Mouse (Mus musculus) neural tube, embryonic 15.5 days (tissue): ENCODE results near the gene Ncoa3. TPM values are rescaled to one million over a fixed set of nuclear protein-coding genes. Genes with fewer than 3 reads are reported as not detected.
A peak's percentile ranks its signal among the peaks of the same experiment; 100 is the strongest.

Experiments used
- ATAC-seq: fragments of 200-750 bp; cut with Nextera tagmentation; 2 replicates; pipeline ENCODE4 v1.8.0; 2017; ENCODE audit warnings: mild to moderate bottlenecking, moderate TSS enrichment, moderate library complexity; ENCODE audit not compliant: low FRiP score
- H3K27ac ChIP-seq: fragments of 300-500 bp; sonication (generic); replicated peaks from 2 replicates; pipeline ENCODE4 v1.5.1; 2015; ENCODE audit warnings: mild to moderate bottlenecking, inconsistent platforms
- H3K27me3 ChIP-seq: fragments of 300-500 bp; sonication (generic); replicated peaks from 2 replicates; pipeline ENCODE4 v1.6.1; 2015; ENCODE audit warnings: inconsistent platforms
- H3K36me3 ChIP-seq: fragments of 300-500 bp; sonication (generic); 2 replicates; pipeline ENCODE4 v1.6.1; 2015; ENCODE audit warnings: inconsistent platforms
- H3K4me1 ChIP-seq: fragments of 300-500 bp; sonication (generic); 2 replicates; pipeline ENCODE4 v1.6.1; 2015; ENCODE audit warnings: inconsistent platforms
- H3K4me2 ChIP-seq: fragments of 300-500 bp; sonication (generic); 2 replicates; pipeline ENCODE4 v1.6.1; 2015; ENCODE audit warnings: inconsistent platforms, mild to moderate bottlenecking, moderate library complexity
- H3K4me3 ChIP-seq: fragments of 300-500 bp; sonication (generic); replicated peaks from 2 replicates; pipeline ENCODE4 v1.5.1; 2015; ENCODE audit warnings: mild to moderate bottlenecking, inconsistent platforms
- H3K9ac ChIP-seq: fragments of 300-500 bp; sonication (generic); replicated peaks from 2 replicates; pipeline ENCODE4 v1.6.1; 2015; ENCODE audit warnings: mild to moderate bottlenecking, inconsistent platforms
- H3K9me3 ChIP-seq: fragments of 300-500 bp; sonication (generic); replicated peaks from 2 replicates; pipeline ENCODE4 v1.6.1; 2016; ENCODE audit warnings: inconsistent platforms
- WGBS: fragments of 180-500 bp; shearing (Covaris S2); methylation state at CpG from one replicate; pipeline ENCODE4 v1.1.7; 2015; ENCODE audit warnings: mixed read lengths; 5-methylcytosine and 5-hydroxymethylcytosine counted together
- polyA plus RNA-seq: library from polyadenylated mRNA; unstranded; fragments of >200 nt; fragmentation: Nextera tagmentation; extraction: Ambion mirVana; gene quantifications from 2 replicates; pipeline ENCODE4 v1.2.1, GENCODE M21; 2015

The Ncoa3 gene
- polyA plus RNA-seq, 1 experiment from 2014 or later, result 13.3 TPM

GRCm38 (mm10) chr2:165976186-165976585 is 16.2 kb upstream of the Ncoa3 start:
- ATAC-seq, result no peak
- Histone ChIP-seq H3K27ac (no peak overlapping the region), H3K9me3 (no peaks in the 10 kb centered on the region), H3K4me1 (no peaks in the 10 kb centered on the region), H3K9ac (no peak overlapping the region), H3K4me2 (no peak overlapping the region), H3K4me3 (no peak overlapping the region), H3K27me3 (no peaks in the 10 kb centered on the region), H3K36me3 (no peaks in the 10 kb centered on the region)
- WGBS, result 81% methylated on average over 3 of the region's 3 CpGs

GRCm38 (mm10) chr2:165976874-165977273 is 15.6 kb upstream of the Ncoa3 start:
- H3K27ac ChIP-seq, result no peak overlapping the region
- 75% methylated on average over 5 of the region's 5 CpGs for WGBS
- no peaks in the 10 kb centered on the region for H3K36me3 ChIP-seq
- no peaks in the 10 kb centered on the region for H3K9me3 ChIP-seq
- H3K4me2 ChIP-seq, result no peak overlapping the region
- no peak overlapping the region for H3K4me3 ChIP-seq
- H3K27me3 ChIP-seq, result no peaks in the 10 kb centered on the region
- H3K9ac ChIP-seq, result no peak overlapping the region
- ATAC-seq, result no peak
- no peaks in the 10 kb centered on the region for H3K4me1 ChIP-seq

- Histone ChIP-seq H3K27ac (no peak overlapping the region), H3K9me3 (no peaks in the 10 kb centered on the region), H3K27me3 (no peaks in the 10 kb centered on the region), H3K9ac (no peak overlapping the region), H3K36me3 (no peaks in the 10 kb centered on the region), H3K4me3 (no peak overlapping the region), H3K4me2 (no peak overlapping the region), H3K4me1 (no peaks in the 10 kb centered on the region)
- ATAC-seq, result no peak
- WGBS, result 91% methylated on average over 1 of the region's 1 CpGs
These were observed 14.3 kb upstream of the Ncoa3 start for GRCm38 (mm10) chr2:165978119-165978518.

GRCm38 (mm10) chr2:165981248-165981977 is 11.0 kb upstream of the Ncoa3 start:
- Histone ChIP-seq H3K9ac (no peak overlapping the region), H3K4me2 (no peak overlapping the region), H3K9me3 (no peaks in the 10 kb centered on the region), H3K36me3 (no peaks in the 10 kb centered on the region), H3K4me3 (no peak overlapping the region), H3K4me1 (no peaks in the 10 kb centered on the region), H3K27me3 (no peaks in the 10 kb centered on the region), H3K27ac (no peak overlapping the region)
- WGBS, result 72% methylated on average over 6 of the region's 6 CpGs
- ATAC-seq, result no peak

GRCm38 (mm10) chr2:165982512-165983389 is 9.7 kb upstream of the Ncoa3 start:
- Histone ChIP-seq H3K9ac (no peak overlapping the region), H3K36me3 (no peaks in the 10 kb centered on the region), H3K4me2 (no peak overlapping the region), H3K27ac (no peak overlapping the region), H3K4me3 (no peak overlapping the region), H3K9me3 (no peaks in the 10 kb centered on the region), H3K27me3 (no peaks in the 10 kb centered on the region), H3K4me1 (peaks cover 10% of the 10 kb centered on the region)
- ATAC-seq, result no peak
- 61% methylated on average over 16 of the region's 16 CpGs for WGBS

- H3K9me3 ChIP-seq, result no peaks in the 10 kb centered on the region
- H3K9ac ChIP-seq, result no peak overlapping the region
- no peaks in the 10 kb centered on the region for H3K36me3 ChIP-seq
- no peaks in the 10 kb centered on the region for H3K27me3 ChIP-seq
- no peak overlapping the region for H3K27ac ChIP-seq
- H3K4me1 ChIP-seq, result peaks cover 10% of the 10 kb centered on the region
- H3K4me2 ChIP-seq, result no peak overlapping the region
- ATAC-seq, result no peak
- no peak overlapping the region for H3K4me3 ChIP-seq
- 88% methylated on average over 1 of the region's 1 CpGs for WGBS
These were observed 8.1 kb upstream of the Ncoa3 start for GRCm38 (mm10) chr2:165984318-165984717.

GRCm38 (mm10) chr2:165984891-165985290 is 7.5 kb upstream of the Ncoa3 start:
- no peak for ATAC-seq
- Histone ChIP-seq H3K4me1 (peaks cover 10% of the 10 kb centered on the region), H3K9me3 (no peaks in the 10 kb centered on the region), H3K27ac (no peak overlapping the region), H3K9ac (no peak overlapping the region), H3K4me2 (no peak overlapping the region), H3K27me3 (no peaks in the 10 kb centered on the region), H3K4me3 (no peak overlapping the region), H3K36me3 (no peaks in the 10 kb centered on the region)
- WGBS, result 89% methylated on average over 6 of the region's 6 CpGs

- WGBS, result 93% methylated on average over 11 of the region's 11 CpGs
- Histone ChIP-seq H3K9ac (no peak overlapping the region), H3K27ac (no peak overlapping the region), H3K9me3 (no peaks in the 10 kb centered on the region), H3K4me1 (peaks cover 10% of the 10 kb centered on the region), H3K36me3 (no peaks in the 10 kb centered on the region), H3K27me3 (no peaks in the 10 kb centered on the region), H3K4me3 (no peak overlapping the region), H3K4me2 (no peak overlapping the region)
- ATAC-seq, result no peak
These were observed 6.9 kb upstream of the Ncoa3 start for GRCm38 (mm10) chr2:165985581-165985980.

- peak overlapping the region; percentile 79 for H3K27ac ChIP-seq
These were observed 5.4 kb upstream of the Ncoa3 start for GRCm38 (mm10) chr2:165986921-165987453.

GRCm38 (mm10) chr2:165993173-165993900 is 901 bp downstream of the Ncoa3 start:
- Histone ChIP-seq H3K4me2 (peak overlapping the region; percentile 84), H3K4me3 (peak overlapping the region; percentile 93), H3K4me1 (peaks cover 26% of the 10 kb centered on the region), H3K27me3 (no peaks in the 10 kb centered on the region), H3K27ac (peak overlapping the region; percentile 91), H3K9me3 (no peaks in the 10 kb centered on the region), H3K36me3 (no peaks in the 10 kb centered on the region), H3K9ac (peak overlapping the region; percentile 98)
- 4% methylated on average over 35 of the region's 35 CpGs for WGBS
- ATAC-seq, result no peak; the same call in 1 of the 2 replicates

More at GRCm38 (mm10) chr2:165986921-165987453, 5.4 kb upstream of the Ncoa3 start:
- Histone ChIP-seq H3K27me3 (no peaks in the 10 kb centered on the region), H3K4me3 (peak overlapping the region; percentile 47), H3K36me3 (no peaks in the 10 kb centered on the region), H3K9me3 (no peaks in the 10 kb centered on the region), H3K4me1 (peaks cover 12% of the 10 kb centered on the region), H3K9ac (peak overlapping the region; percentile 58), H3K4me2 (peak overlapping the region; percentile 75)
- peak; percentile 54 for ATAC-seq
- 2% methylated on average over 22 of the region's 23 CpGs for WGBS

GRCm38 (mm10) chr2:165994341-165994740 is 1.9 kb downstream of the Ncoa3 start:
- Histone ChIP-seq H3K27ac (no peak overlapping the region), H3K36me3 (no peaks in the 10 kb centered on the region), H3K4me1 (peaks cover 35% of the 10 kb centered on the region), H3K27me3 (no peaks in the 10 kb centered on the region), H3K4me3 (peak overlapping the region; percentile 93; the same call in 1 of the 2 replicates), H3K4me2 (peak overlapping the region; percentile 84), H3K9me3 (no peaks in the 10 kb centered on the region), H3K9ac (0 out of 2 replicates have a peak overlapping the region, but pooled peaks have one; percentile 98)
- ATAC-seq, result no peak
- 96% methylated on average over 4 of the region's 4 CpGs for WGBS
